Mouse (Mus musculus): ENCODE results near the gene Ska3. TPM values are rescaled to one million over a fixed set of nuclear protein-coding genes. Genes with fewer than 3 reads are reported as not detected.

The Ska3 gene
- total and polyA plus RNA-seq, 3 experiments, result 14.7 to 46.3 (median 40.2) TPM

DNA sequence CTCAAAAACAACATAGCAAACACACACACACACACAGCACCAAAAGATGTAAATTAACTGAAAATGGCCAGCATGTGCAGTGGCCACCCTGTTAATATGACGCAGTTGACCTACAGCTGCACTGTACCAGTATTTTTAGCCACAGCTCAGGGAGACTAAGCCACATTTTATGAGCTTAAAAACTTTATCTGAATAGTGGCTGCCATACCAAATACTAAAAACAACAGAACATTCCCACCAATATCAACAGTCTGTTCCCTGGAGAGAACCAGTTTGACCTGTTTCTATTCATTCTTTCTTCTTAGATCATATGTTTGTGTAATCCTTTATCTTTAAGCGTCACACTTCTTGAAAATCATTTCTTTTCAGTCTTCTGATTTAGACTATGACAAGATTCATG, 15.1 kb downstream of the Ska3 start:
- DNase-seq (ENCODE audit: extremely low read depth), result no peak
- 0 out of 2 replicates have a peak overlapping the region, but pooled peaks have one; percentile 34 for H3K27ac ChIP-seq (ENCODE audit: insufficient read depth, low read depth)
- H3K9ac ChIP-seq (ENCODE audit: insufficient read depth, low read depth), result no peak overlapping the region
- no peak overlapping the region for H3K4me3 ChIP-seq (replicated peaks in 1 of 3; ENCODE audit: low read depth in 2 of 3, low read length in 2 of 3, poor library complexity in 1 of 3)
- peaks cover 20% of the 10 kb centered on the region for H3K9me3 ChIP-seq (replicated peaks; ENCODE audit: low read length)
- no peaks in the 10 kb centered on the region for H3K27me3 ChIP-seq (replicated peaks)
- H3K79me2 ChIP-seq (replicated peaks; ENCODE audit: control insufficient read depth, extremely low read depth, insufficient read depth, poor library complexity, severe bottlenecking), result 0 out of 2 replicates have a peak, but pooled peaks cover 2% of the 10 kb centered on the region
- in situ Hi-C loops (cut with MboI; ENCODE audit: low pct_ligation_motif_present, low pct_unique_long_range_greater_than_20kb, low sequenced_read_pairs) (no loop called here), dilution Hi-C loops (cut with MboI; ENCODE audit: extremely low pct_ligation_motif_present, extremely low pct_unique_long_range_greater_than_20kb, low sequenced_read_pairs) (no loop called here)
- peaks cover 60 to 93% of the 10 kb centered on the region in 2 experiments for H3K36me3 ChIP-seq (replicated peaks in 1 of 2; ENCODE audit: control insufficient read depth in 1 of 2, insufficient read depth in 1 of 2, low read length in 1 of 2)
- H3K4me1 ChIP-seq (ENCODE audit: control insufficient read depth in 1 of 2, insufficient read depth in 2 of 2), result peaks cover 0 to 5% of the 10 kb centered on the region in 2 experiments; a peak in 1 of 4 replicates
- H3K4me2 ChIP-seq (ENCODE audit: insufficient read depth, low read depth, poor library complexity, severe bottlenecking), result no peak overlapping the region
- TF ChIP-seq CTCF (conservative IDR thresholded peaks at IDR 0.05 in 1 of 2, IDR thresholded peaks at IDR 0.05 in 1 of 2; ENCODE audit: low read depth in 2 of 2, low read length in 2 of 2) (no peak), KAT2A (IDR thresholded peaks at IDR 0.05; ENCODE audit: insufficient replicate concordance, low read length) (no peak), RAD21 (IDR thresholded peaks at IDR 0.05; ENCODE audit: low read depth, low read length) (no peak), POLR2AphosphoS2 (IDR thresholded peaks at IDR 0.05; ENCODE audit: low read depth, low read length) (no peak), E2F4 (IDR thresholded peaks at IDR 0.05; ENCODE audit: insufficient replicate concordance, low read depth, low read length) (no peak), UBTF (IDR thresholded peaks at IDR 0.05; ENCODE audit: low read depth, low read length) (no peak), CHD1 (IDR thresholded peaks at IDR 0.05; ENCODE audit: low read depth, low read length) (no peak), MAZ (IDR thresholded peaks at IDR 0.05; ENCODE audit: low read depth, low read length) (no peak)

DNA sequence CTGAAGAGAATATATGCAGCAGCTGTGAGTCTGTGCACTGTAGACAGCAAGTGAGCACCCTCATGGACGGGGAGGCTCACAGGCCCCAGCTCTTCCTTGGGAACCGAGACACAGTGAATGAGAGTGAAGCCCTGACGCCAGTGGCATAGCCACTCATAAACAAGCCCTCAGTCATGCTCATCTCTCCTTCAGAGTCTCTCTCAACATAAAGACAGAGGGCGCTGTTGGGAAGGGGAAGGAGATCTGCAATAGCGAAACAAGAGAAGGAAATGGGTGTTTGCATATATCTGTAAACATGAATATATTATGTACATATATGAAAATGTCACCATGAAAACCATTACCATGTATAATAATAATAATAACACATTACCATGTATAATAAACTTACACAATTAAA, 17.4 kb downstream of the Ska3 start:
- Histone ChIP-seq H3K27me3 (replicated peaks) (no peaks in the 10 kb centered on the region), H3K4me2 (ENCODE audit: insufficient read depth, low read depth, poor library complexity, severe bottlenecking) (no peak overlapping the region), H3K4me1 (ENCODE audit: control insufficient read depth in 1 of 2, insufficient read depth in 2 of 2) (peaks cover 0 to 11% of the 10 kb centered on the region in 2 experiments; a peak in 1 of 4 replicates), H3K9ac (ENCODE audit: insufficient read depth, low read depth) (no peak overlapping the region), H3K27ac (ENCODE audit: insufficient read depth, low read depth) (no peak overlapping the region), H3K9me3 (replicated peaks; ENCODE audit: low read length) (peaks cover 15% of the 10 kb centered on the region), H3K4me3 (replicated peaks in 1 of 3; ENCODE audit: low read depth in 2 of 3, low read length in 2 of 3, poor library complexity in 1 of 3) (no peak overlapping the region), H3K79me2 (replicated peaks; ENCODE audit: control insufficient read depth, extremely low read depth, insufficient read depth, poor library complexity, severe bottlenecking) (0 out of 2 replicates have a peak, but pooled peaks cover 2% of the 10 kb centered on the region), H3K36me3 (replicated peaks in 1 of 2; ENCODE audit: control insufficient read depth in 1 of 2, insufficient read depth in 1 of 2, low read length in 1 of 2) (peaks cover 67 to 93% of the 10 kb centered on the region in 2 experiments)
- DNase-seq (ENCODE audit: extremely low read depth), result peak; percentile 52
- peak in 1 of 2 experiments; percentile 56; a peak in 2 of 4 replicates for TF ChIP-seq CTCF (conservative IDR thresholded peaks at IDR 0.05 in 1 of 2, IDR thresholded peaks at IDR 0.05 in 1 of 2; ENCODE audit: low read depth in 2 of 2, low read length in 2 of 2)
- peak; percentile 43 for TF ChIP-seq RAD21 (IDR thresholded peaks at IDR 0.05; ENCODE audit: low read depth, low read length)
- TF ChIP-seq HCFC1 (IDR thresholded peaks at IDR 0.05; ENCODE audit: low read depth, low read length), result no peak
- TF ChIP-seq JUN (IDR thresholded peaks at IDR 0.05; ENCODE audit: insufficient read depth, low read depth, low read length), result no peak
- TF ChIP-seq SMC3 (IDR thresholded peaks at IDR 0.05; ENCODE audit: low read depth, low read length), result peak; percentile 14; the same call in 1 of the 2 replicates
- no peak for TF ChIP-seq ZNF384 (IDR thresholded peaks at IDR 0.05; ENCODE audit: low read depth, low read length)
- no peak for TF ChIP-seq MAX (IDR thresholded peaks at IDR 0.05; ENCODE audit: low read length)
- no peak for TF ChIP-seq UBTF (IDR thresholded peaks at IDR 0.05; ENCODE audit: low read depth, low read length)
- dilution Hi-C loops (cut with MboI; ENCODE audit: extremely low pct_ligation_motif_present, extremely low pct_unique_long_range_greater_than_20kb, low sequenced_read_pairs), result no loop called here
- in situ Hi-C loops (cut with MboI; ENCODE audit: low pct_ligation_motif_present, low pct_unique_long_range_greater_than_20kb, low sequenced_read_pairs), result no loop called here
